Mouse (Mus musculus): ENCODE measurements around the gene Asb7. TPM values are rescaled to one million over a fixed set of nuclear protein-coding genes. Genes with fewer than 3 reads are reported as not detected.

Asb7 gene
- polyA plus RNA-seq, 1 experiment, result 4.9 TPM

DNA sequence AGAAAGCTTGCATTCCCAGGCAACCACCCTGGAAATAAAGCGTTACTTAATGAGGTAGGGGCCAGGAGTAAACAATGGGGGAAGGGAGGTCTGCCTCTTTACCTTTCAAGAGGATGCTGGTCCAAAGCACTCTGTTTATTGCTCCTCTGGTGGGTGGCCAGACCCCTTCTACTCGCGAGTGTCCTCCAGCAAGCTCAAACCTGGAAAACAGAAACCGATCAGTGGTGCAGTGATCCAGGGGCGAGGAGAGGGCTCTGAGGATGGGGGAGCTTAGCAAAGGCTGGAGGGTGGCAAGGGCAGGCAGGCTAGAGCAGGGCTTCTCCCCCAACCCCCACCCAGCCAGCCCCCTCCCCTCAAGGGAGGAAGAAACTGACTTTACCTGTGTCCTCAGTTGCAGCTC is 675 bp downstream of the Asb7 start:
- H3K36me3 ChIP-seq (ENCODE audit: control insufficient read depth, insufficient read depth, low read length), result no peaks in the 10 kb centered on the region; the same call in 1 of the 2 replicates
- WGBS, result 3% methylated on average over 5 of the region's 5 CpGs
- TF ChIP-seq POLR2A (IDR thresholded peaks at IDR 0.05; ENCODE audit: low read depth, low read length) (no peak), CTCF (conservative IDR thresholded peaks at IDR 0.05; ENCODE audit: insufficient read depth, insufficient read length, low read depth, low read length) (no peak)
- no peaks in the 10 kb centered on the region; the same call in 1 of the 2 replicates for H3K4me1 ChIP-seq (ENCODE audit: control insufficient read depth, insufficient read depth, low read length)
- no peaks in the 10 kb centered on the region for H3K27me3 ChIP-seq (replicated peaks; ENCODE audit: control insufficient read depth, insufficient read depth, low read length)
- H3K27ac ChIP-seq (ENCODE audit: insufficient read depth, low read depth, low read length), result no peak overlapping the region
- no peak for DNase-seq
- peak overlapping the region; percentile 79 for H3K4me3 ChIP-seq (ENCODE audit: insufficient read depth, low read depth, low read length)

DNA sequence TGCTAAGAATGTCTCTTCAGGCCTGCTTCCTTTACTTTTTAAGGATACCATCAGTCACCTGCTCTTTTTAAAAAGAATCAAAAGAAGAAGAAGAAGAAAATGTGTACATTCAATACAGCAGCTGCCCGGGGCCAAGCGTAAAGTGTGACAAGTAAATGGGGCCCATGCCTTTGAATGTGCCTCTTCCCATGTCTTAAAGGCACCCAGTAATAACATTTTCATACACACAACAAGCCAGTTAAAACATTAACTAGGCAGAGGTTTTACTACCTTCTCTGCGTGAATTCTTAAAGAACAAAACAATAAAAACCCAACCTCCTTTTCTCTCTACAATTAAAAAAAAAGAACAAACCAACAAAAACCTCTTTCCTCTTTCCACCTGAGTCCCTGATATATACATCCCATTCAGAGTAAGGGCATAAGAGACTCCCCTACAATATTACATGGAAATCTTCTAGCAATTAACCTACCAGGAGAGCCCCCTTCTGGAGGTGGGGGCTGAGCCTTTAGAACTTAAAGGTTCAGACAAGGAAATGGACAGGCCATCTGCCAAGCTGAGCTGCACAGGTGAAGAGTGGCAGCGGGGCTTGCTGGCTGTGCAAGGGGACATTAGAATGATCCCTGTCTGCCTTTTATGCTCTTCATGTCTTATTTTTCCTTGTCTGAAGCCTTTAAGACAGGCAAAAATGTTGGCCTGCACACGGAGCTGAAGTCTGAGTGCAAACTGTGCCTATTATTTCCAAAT is 7.1 kb downstream of the Asb7 start:
- 62% methylated on average over 5 of the region's 5 CpGs for WGBS
- H3K4me3 ChIP-seq (ENCODE audit: insufficient read depth, low read depth, low read length), result no peak overlapping the region
- H3K27me3 ChIP-seq (replicated peaks; ENCODE audit: control insufficient read depth, insufficient read depth, low read length), result no peaks in the 10 kb centered on the region
- TF ChIP-seq POLR2A (IDR thresholded peaks at IDR 0.05; ENCODE audit: low read depth, low read length), result no peak
- TF ChIP-seq CTCF (conservative IDR thresholded peaks at IDR 0.05; ENCODE audit: insufficient read depth, insufficient read length, low read depth, low read length), result no peak
- H3K4me1 ChIP-seq (ENCODE audit: control insufficient read depth, insufficient read depth, low read length), result no peaks in the 10 kb centered on the region
- peaks cover 2% of the 10 kb centered on the region; the same call in 1 of the 2 replicates for H3K36me3 ChIP-seq (ENCODE audit: control insufficient read depth, insufficient read depth, low read length)
- no peak overlapping the region for H3K27ac ChIP-seq (ENCODE audit: insufficient read depth, low read depth, low read length)
- no peak for DNase-seq

DNA sequence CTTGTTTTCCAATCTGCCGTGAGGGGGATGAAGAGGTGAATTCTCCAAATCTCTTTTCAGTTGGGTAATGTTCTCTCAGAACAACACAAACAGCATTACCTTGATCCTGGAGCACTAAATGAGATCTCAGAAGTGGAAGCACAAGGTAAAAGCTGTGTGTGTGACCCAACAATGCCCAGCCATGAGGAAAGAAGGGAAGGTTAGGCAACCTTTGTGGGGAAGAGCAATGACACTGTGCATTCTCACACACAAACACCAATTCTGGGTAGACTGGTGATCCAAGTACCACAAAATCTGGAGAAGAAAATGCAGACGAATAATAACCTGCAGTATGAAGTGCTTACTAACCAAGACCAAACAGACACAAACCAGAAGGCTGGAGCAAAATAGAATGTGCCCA is 13.6 kb downstream of the Asb7 start:
- H3K27me3 ChIP-seq (replicated peaks; ENCODE audit: control insufficient read depth, insufficient read depth, low read length), result no peaks in the 10 kb centered on the region
- no peak overlapping the region for H3K4me3 ChIP-seq (ENCODE audit: insufficient read depth, low read depth, low read length)
- WGBS, result 91% methylated on average over 2 of the region's 2 CpGs
- DNase-seq, result no peak
- H3K4me1 ChIP-seq (ENCODE audit: control insufficient read depth, insufficient read depth, low read length), result no peaks in the 10 kb centered on the region
- H3K36me3 ChIP-seq (ENCODE audit: control insufficient read depth, insufficient read depth, low read length), result peaks cover 5% of the 10 kb centered on the region
- TF ChIP-seq POLR2A (IDR thresholded peaks at IDR 0.05; ENCODE audit: low read depth, low read length) (no peak), CTCF (conservative IDR thresholded peaks at IDR 0.05; ENCODE audit: insufficient read depth, insufficient read length, low read depth, low read length) (no peak)
- no peak overlapping the region for H3K27ac ChIP-seq (ENCODE audit: insufficient read depth, low read depth, low read length)

DNA sequence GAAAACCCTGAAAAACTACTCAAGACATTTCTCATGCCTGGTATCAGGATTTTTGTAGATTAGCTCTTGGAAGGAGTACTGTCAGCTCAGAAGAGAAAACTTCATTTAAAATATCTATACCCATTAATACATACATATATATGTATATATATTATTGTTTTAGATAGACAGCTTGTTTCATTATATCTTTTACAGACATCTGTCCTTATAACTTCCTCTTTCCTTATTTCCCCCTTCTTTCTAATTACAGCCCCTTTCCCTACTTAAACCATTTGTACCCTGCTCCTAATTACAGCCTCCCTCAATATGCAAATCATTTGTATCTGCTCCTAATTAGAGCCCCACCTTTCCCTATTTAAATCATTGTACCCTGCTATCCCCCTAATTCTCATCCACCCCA is 22.3 kb downstream of the Asb7 start:
- Histone ChIP-seq H3K36me3 (ENCODE audit: control insufficient read depth, insufficient read depth, low read length) (peaks cover 3% of the 10 kb centered on the region), H3K27ac (ENCODE audit: insufficient read depth, low read depth, low read length) (no peak overlapping the region), H3K27me3 (replicated peaks; ENCODE audit: control insufficient read depth, insufficient read depth, low read length) (no peaks in the 10 kb centered on the region), H3K4me1 (ENCODE audit: control insufficient read depth, insufficient read depth, low read length) (peaks cover 3% of the 10 kb centered on the region; the same call in 1 of the 2 replicates), H3K4me3 (ENCODE audit: insufficient read depth, low read depth, low read length) (no peak overlapping the region)
- TF ChIP-seq POLR2A (IDR thresholded peaks at IDR 0.05; ENCODE audit: low read depth, low read length) (no peak), CTCF (conservative IDR thresholded peaks at IDR 0.05; ENCODE audit: insufficient read depth, insufficient read length, low read depth, low read length) (no peak)
- DNase-seq, result no peak

DNA sequence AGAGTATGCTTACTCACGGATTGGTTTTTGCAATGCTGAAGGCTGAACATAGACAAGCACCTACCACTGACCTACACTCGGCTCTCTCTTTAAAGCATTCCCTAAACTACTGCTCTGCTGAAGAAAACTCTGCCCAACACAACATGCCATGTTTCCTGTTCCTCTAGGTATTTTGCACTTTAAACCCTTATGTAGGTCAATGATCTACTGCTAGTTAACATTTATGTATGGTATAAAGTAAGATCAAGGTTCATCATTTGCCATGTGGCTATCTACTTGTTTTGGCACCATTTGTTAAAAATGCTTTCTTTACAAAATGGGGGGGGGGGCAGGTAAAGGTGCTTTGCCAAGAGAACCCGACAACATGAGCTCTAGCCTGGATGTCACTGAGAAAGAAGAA is 25.8 kb downstream of the Asb7 start:
- TF ChIP-seq CTCF (conservative IDR thresholded peaks at IDR 0.05; ENCODE audit: insufficient read depth, insufficient read length, low read depth, low read length) (no peak), POLR2A (IDR thresholded peaks at IDR 0.05; ENCODE audit: low read depth, low read length) (no peak)
- DNase-seq, result peak; percentile 31
- Histone ChIP-seq H3K4me1 (ENCODE audit: control insufficient read depth, insufficient read depth, low read length) (peaks cover 3% of the 10 kb centered on the region; the same call in 1 of the 2 replicates), H3K27ac (ENCODE audit: insufficient read depth, low read depth, low read length) (no peak overlapping the region), H3K4me3 (ENCODE audit: insufficient read depth, low read depth, low read length) (no peak overlapping the region), H3K27me3 (replicated peaks; ENCODE audit: control insufficient read depth, insufficient read depth, low read length) (no peaks in the 10 kb centered on the region; the same call in 1 of the 2 replicates), H3K36me3 (ENCODE audit: control insufficient read depth, insufficient read depth, low read length) (no peaks in the 10 kb centered on the region)
- 70% methylated on average over 3 of the region's 3 CpGs for WGBS

DNA sequence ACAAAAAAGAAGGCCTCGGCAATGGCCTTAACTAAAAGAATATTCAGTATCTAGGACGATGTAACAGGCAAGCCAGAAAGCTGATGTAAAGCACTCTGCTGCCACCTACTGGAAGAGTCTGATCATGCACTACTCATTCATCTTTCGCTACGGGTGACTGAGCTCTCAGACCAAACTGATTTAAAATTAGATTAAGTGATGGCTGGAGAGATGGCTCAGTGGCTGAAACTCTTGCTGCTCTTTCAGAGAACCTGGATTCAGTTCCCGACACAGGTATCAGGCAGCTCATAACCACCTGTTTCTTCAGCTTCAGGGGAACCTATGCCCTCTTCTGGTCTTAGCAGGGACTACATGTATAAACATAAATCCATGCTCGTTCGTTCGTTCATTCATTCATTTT is 27.8 kb downstream of the Asb7 start:
- TF ChIP-seq POLR2A (IDR thresholded peaks at IDR 0.05; ENCODE audit: low read depth, low read length) (no peak), CTCF (conservative IDR thresholded peaks at IDR 0.05; ENCODE audit: insufficient read depth, insufficient read length, low read depth, low read length) (peak; percentile 65)
- 11% methylated on average over 8 of the region's 8 CpGs for WGBS
- DNase-seq, result peak; percentile 85

DNA sequence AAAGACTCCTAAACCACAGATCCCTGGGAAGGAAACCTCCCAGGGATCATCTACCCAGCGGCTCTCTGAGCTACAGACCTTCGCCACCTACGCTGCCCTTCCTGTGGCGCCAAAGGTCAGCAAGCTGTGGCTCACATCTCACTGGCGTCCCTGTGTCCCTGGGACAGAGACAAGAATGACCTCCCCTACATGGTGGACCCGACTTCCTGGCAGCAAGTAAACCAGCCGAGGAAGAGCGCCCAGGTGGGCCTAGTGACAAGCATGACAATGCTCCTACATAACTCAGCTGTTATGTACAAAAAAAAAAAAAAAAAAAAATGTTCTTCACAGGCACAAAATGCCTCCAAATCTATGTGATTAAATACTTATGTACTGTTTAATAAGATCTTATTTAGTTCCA is 28.4 kb downstream of the Asb7 start:
- Histone ChIP-seq H3K27me3 (replicated peaks; ENCODE audit: control insufficient read depth, insufficient read depth, low read length) (no peaks in the 10 kb centered on the region; the same call in 1 of the 2 replicates), H3K4me3 (ENCODE audit: insufficient read depth, low read depth, low read length) (no peak overlapping the region), H3K36me3 (ENCODE audit: control insufficient read depth, insufficient read depth, low read length) (no peaks in the 10 kb centered on the region), H3K27ac (ENCODE audit: insufficient read depth, low read depth, low read length) (no peak overlapping the region), H3K4me1 (ENCODE audit: control insufficient read depth, insufficient read depth, low read length) (peaks cover 3% of the 10 kb centered on the region; the same call in 1 of the 2 replicates)
- 59% methylated on average over 8 of the region's 8 CpGs for WGBS
- no peak for TF ChIP-seq POLR2A (IDR thresholded peaks at IDR 0.05; ENCODE audit: low read depth, low read length)
- no peak for TF ChIP-seq CTCF (conservative IDR thresholded peaks at IDR 0.05; ENCODE audit: insufficient read depth, insufficient read length, low read depth, low read length)
- no peak for DNase-seq

More for the DNA sequence above, 27.8 kb downstream of the Asb7 start:
- peaks cover 3% of the 10 kb centered on the region; the same call in 1 of the 2 replicates for H3K4me1 ChIP-seq (ENCODE audit: control insufficient read depth, insufficient read depth, low read length)
- no peak overlapping the region for H3K27ac ChIP-seq (ENCODE audit: insufficient read depth, low read depth, low read length)
- H3K36me3 ChIP-seq (ENCODE audit: control insufficient read depth, insufficient read depth, low read length), result no peaks in the 10 kb centered on the region
- H3K27me3 ChIP-seq (replicated peaks; ENCODE audit: control insufficient read depth, insufficient read depth, low read length), result no peaks in the 10 kb centered on the region; the same call in 1 of the 2 replicates
- peak overlapping the region; percentile 19 for H3K4me3 ChIP-seq (ENCODE audit: insufficient read depth, low read depth, low read length)

Measured in kidney, adult 2 months (tissue).